Mouse (Mus musculus): ENCODE results near the gene Ebpl.
"Not testable (repeated sequence)": the region's sequence is repeated elsewhere in the genome, so short reads cannot be mapped to it uniquely, and the experiment has no call there.

Ebpl gene

GRCm38 (mm10) chr14:61327618-61328450, 32.4 kb downstream of the Ebpl start:
- peak; percentile 12 to 62 for DNase-seq (ENCODE audit: low spot score in 2 of 2)

DNA sequence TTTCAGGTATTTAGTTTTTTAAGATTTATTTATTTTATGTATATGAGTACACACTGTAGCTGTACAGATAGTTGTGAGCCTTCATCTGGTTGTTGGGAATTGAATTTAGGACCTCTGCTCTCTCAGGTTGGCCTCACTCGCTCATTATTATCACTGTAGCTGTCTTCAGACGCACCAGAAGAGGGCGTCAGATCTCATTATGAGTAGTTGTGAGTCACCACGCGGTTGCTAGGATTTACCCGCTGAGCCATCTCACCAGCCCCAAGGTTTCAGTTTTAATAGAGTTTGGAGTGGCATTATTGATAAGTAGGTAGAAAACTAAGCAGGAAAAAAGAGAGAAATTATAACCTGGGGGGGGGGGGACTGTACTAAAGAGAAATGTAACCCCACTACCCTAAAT, 33.2 kb downstream of the Ebpl start:
- DNase-seq (ENCODE audit: low spot score in 2 of 2) = not testable (repeated sequence)

DNA sequence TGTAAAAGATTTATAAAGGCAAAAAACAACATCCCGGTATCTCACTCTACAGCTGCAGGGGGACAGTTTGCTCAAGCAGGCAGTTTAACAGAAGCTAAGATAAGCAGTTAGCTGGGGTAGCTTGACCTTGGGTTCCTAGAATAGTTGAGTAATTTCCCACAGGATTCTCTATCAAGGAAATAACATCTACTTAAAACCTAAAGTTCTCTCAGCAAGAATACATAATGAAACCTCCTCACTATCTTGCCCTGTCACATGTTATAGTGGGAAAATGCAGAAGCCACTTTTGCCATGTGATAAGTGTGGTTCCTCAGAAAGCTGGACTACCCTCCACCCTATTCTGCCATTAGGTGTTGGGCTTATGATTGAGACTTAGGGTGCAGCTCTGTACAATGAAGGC, 37.5 kb downstream of the Ebpl start:
- DNase-seq (ENCODE audit: low spot score in 2 of 2) = no peak

DNA sequence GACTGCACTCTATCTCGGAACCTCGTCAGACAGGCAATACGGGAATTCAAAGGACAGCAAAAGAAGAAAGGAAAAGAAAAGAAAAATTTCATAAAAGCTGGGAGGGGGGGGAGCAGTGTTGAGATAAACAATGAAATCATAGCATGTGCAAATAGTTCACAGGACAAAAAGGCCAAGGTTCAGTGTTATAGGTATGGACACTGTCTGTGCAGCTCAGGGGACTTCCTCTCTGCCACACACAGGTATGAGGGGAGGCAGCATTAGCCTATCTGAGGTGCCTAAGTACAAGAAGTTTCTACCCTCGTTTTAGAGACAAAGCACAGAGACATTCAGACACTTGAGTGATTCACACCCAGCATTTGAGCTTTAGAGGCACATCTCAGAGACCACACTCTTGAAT, 39.0 kb downstream of the Ebpl start:
- DNase-seq (ENCODE audit: low spot score in 2 of 2) = no peak

- no peak for DNase-seq (ENCODE audit: low spot score in 2 of 2)
Measured at GRCm38 (mm10) chr14:61320765-61321164, 39.5 kb downstream of the Ebpl start.

- peak; percentile 20 to 60 for DNase-seq (ENCODE audit: low spot score in 2 of 2)
Measured at GRCm38 (mm10) chr14:61316861-61317260, 43.4 kb downstream of the Ebpl start.

DNA sequence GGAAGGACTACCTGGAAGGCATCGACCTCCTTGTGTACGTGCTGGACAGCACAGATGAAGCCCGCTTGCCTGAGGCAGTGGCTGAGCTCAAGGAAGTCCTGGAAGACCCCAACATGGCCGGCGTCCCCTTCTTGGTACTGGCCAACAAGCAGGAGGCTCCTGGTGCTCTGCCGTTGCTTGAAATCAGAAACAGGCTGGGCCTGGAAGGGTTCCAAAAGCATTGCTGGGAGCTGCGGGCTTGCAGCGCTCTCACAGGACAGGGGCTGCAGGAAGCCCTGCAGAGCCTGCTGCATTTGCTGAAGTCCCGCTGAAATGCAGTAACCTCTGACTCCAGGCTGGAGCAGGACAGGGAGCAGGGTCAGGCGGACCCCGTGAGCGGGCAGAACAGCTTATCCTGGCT, 49.3 kb downstream of the Ebpl start:
- no peak for DNase-seq (ENCODE audit: low spot score in 2 of 2)

- DNase-seq (ENCODE audit: low spot score in 2 of 2) = no peak
Measured at GRCm38 (mm10) chr14:61310036-61310772, 50.0 kb downstream of the Ebpl start.

DNA sequence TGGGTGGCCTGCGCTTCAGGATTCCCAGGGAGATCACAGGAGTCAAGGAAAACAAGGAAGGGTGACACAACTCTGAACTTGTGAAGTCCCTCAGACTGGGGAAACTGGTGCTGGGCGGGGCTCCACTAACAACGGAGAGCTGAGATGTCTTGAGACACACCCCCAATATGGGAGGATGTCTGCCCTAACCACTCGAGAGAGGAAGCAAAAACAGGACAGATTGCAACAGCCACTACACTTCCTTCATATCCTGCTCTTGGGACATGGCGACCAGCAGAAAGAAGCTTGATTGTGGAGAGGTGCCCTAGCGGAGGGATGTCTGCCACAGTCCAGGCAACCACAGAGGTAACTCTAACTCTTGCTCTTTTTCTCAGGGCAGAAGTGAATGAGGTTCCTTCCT, 50.6 kb downstream of the Ebpl start, which contains the start of gene Arl11:
Gene Arl11, plus strand, starts transcription at position 161 of the 400 bp plus-strand sequence.
- DNase-seq (ENCODE audit: low spot score in 2 of 2) = peak; percentile 16 to 47

- no peak for DNase-seq (ENCODE audit: low spot score in 2 of 2)
Measured at GRCm38 (mm10) chr14:61303969-61304609, 56.1 kb downstream of the Ebpl start.

GRCm38 (mm10) chr14:61302428-61302827, 57.8 kb downstream of the Ebpl start:
- DNase-seq (ENCODE audit: low spot score in 2 of 2) = no peak

DNA sequence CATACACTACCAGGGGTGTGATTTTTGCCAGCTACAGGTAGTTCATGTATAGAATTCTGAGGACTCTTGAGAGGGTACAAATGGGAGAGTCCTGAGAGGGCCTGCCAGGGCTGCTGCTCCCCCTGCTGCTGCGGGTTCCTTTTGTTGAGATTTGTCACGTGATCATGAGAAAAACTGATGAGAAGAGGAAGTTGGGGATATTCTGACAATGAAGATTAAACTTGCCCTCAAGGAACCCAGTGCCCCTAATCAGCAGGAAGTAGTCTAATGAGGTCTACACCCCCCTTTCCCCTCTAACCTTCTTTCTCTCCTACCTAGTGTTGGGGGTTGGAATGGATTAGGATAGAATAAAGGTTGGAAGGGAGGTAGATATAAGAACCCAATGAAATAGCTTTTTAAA, 58.9 kb downstream of the Ebpl start:
- no peak for DNase-seq (ENCODE audit: low spot score in 2 of 2)

- DNase-seq (ENCODE audit: low spot score in 2 of 2) = no peak
Measured at GRCm38 (mm10) chr14:61299810-61300209, 60.4 kb downstream of the Ebpl start.

DNA sequence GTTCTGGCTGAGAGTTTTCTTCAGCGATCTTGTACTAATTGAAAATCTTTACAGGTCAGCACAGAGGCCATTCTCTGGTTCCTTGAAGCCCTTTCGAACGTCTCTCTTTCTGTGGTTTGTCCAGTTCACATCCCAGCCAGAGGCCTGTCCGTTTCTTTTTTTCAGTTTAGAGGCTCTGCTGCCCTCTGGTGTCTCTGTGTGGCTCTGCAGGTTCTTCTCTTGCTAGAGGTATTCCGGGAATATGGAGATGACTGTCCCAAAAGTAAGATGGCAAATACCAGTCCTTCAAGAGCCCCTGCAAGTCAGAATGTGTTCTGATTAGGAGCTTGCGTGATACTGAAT, 65.5 kb downstream of the Ebpl start:
- peak; percentile 21 to 61 for DNase-seq (ENCODE audit: low spot score in 2 of 2)

DNA sequence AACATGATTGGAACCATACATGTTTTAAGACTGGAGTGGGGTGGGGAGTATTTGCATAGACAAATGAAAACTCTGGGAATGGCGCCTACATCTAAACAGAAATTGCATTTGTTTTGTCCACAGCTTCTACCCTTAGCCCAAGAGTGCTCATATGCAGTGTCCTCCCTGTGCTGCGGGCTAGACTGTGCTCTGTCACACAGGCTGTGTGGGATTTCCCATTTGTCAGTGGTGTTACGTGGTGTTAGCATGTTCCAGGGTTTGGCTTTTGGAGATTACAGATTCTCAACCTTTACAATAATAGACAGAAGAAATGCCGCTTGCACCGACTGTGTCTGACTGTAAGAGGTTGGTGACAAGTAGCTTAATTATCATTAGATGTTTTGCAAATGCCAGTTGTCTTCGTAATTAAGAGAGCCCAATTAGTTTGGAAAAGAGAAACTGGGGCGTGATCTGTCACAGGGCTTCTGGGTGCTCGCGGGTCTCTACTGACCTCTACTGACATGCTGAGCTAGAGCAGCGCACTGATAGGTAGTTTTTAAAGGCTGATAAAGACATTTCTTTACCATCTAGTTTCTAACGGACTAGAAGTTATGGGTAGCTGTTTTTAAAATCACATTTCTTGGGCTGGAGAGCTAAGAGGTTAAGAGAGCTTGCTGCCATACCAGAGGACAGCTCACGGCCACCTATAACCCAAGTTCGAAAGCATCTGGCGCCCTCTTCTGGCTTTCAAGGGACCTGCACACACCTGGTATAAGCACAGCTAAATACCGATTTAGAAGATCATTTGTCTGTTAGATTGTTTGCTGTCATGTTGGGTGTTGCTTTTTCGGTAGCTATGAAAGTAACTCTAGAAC, 66.1 kb downstream of the Ebpl start:
- peak; percentile 51 to 80 for DNase-seq (ENCODE audit: low spot score in 2 of 2)

DNA sequence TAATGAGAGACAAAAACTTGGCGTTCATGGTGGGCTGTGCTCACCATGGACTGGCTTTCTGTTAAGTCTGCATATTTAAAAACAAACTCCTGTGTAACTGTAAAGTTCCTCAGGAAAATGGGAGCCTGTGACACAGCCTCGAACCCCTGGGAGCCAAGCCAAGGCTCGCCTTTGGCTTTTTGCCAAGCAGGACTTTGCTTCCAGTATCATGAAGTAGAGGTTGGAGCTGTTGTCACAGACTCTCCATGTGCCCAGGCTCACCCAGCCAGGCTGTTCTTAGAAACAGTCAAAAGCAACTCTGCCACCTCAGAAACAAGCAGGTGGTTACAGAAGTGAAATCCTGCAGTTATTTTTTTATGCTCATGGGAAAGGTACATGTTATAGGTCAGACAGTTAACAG, 69.6 kb downstream of the Ebpl start:
- DNase-seq (ENCODE audit: low spot score in 2 of 2) = no peak

GRCm38 (mm10) chr14:61288606-61289286, 71.5 kb downstream of the Ebpl start:
- DNase-seq (ENCODE audit: low spot score in 2 of 2) = peak in 1 of 2 experiments; percentile 26
